Mouse (Mus musculus): ENCODE measurements around the gene Usp25. TPM values are rescaled to one million over a fixed set of nuclear protein-coding genes. Genes with fewer than 3 reads are reported as not detected.

Gene Usp25
- polyA plus RNA-seq, 1 experiment: not detected

DNA sequence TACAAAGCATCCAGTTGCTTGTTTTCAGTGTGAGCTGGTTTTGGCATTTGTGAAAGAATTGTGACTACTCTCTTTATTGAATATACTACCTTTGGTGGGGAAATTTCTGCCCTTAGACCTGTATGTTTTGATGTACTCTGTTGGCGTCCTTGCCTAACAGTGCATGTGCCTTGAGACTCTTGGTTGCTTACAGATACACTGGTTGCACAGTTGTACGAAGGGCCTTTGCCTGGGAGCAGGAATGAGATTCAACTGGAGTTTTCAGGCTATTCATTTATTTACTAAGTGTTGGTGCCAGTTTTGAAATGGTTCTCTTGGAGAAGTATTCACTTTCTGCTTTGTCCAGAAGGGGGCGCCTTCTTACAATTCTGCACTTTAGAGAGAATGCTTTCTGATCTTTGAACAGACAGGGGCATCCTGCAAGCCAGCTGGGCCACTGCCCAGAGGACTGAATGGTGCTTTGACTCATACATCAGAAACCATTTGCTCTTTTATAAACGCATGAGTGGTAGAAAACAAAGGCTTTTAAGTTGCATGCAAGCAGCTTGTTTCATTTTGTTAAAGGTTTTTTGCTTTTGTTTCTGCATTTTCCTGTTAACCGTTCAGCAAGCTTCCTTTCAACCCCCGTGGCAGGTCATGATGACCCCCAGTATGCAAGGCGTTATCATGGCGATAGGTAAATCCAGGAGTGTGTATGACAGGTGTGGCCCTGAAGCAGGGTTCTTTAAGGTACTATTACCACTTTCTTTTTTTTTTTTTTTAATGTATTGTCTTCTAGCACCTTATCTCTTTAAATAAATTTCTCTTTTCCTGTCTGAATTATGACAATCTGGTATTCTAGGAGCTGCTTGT is 85.7 kb downstream of the Usp25 start:
- Histone ChIP-seq H3K4me3 (ENCODE audit: insufficient read depth, low read depth, low read length) (no peak overlapping the region), H3K27ac (ENCODE audit: insufficient read depth, low read depth, low read length) (no peak overlapping the region; the same call in 1 of the 2 replicates), H3K4me1 (ENCODE audit: control insufficient read depth, insufficient read depth, low read length) (no peaks in the 10 kb centered on the region)
- TF ChIP-seq POLR2A (IDR thresholded peaks at IDR 0.05; ENCODE audit: insufficient read depth, low read depth, low read length): no peak
- no peak for TF ChIP-seq CTCF (IDR thresholded peaks at IDR 0.05; ENCODE audit: insufficient read depth, low read depth, low read length)
- WGBS: 31% methylated on average over 8 of the region's 8 CpGs

DNA sequence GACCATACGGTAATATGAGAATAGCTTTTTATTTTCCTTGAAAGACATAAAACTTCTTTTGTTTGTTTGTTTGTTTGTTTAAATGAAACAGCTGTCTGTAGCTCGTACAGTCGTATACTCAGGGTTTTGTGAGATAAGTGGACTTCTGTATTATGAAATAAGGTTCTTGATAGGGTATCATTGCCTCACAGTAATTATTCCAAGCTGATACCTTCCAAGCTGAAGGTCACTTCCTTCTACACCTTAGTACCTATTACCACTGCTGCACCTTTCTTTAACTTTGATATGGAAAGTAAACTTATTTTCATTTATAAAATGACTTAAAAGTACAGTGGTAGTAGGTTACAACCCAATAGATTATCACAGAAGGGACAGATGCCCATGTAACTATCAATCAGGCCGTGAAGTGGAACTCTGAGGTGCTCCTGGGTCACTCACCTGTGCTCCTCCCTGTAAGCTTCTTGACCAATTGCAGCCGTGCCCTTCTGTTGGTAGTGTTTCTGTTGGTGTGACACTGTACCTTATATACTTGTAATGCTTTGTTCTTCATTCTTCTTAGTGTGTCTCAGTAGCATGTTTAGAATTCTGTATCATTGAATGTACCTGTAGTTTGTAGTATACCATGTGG is 90.2 kb downstream of the Usp25 start:
- WGBS: 93% methylated on average over 5 of the region's 5 CpGs
- no peak overlapping the region for H3K27ac ChIP-seq (ENCODE audit: insufficient read depth, low read depth, low read length)
- no peaks in the 10 kb centered on the region for H3K4me1 ChIP-seq (ENCODE audit: control insufficient read depth, insufficient read depth, low read length)
- TF ChIP-seq POLR2A (IDR thresholded peaks at IDR 0.05; ENCODE audit: insufficient read depth, low read depth, low read length) (no peak), CTCF (IDR thresholded peaks at IDR 0.05; ENCODE audit: insufficient read depth, low read depth, low read length) (no peak)
- H3K4me3 ChIP-seq (ENCODE audit: insufficient read depth, low read depth, low read length): no peak overlapping the region

- H3K4me3 ChIP-seq (ENCODE audit: insufficient read depth, low read depth, low read length): no peak overlapping the region
- no peaks in the 10 kb centered on the region for H3K4me1 ChIP-seq (ENCODE audit: control insufficient read depth, insufficient read depth, low read length)
- H3K27ac ChIP-seq (ENCODE audit: insufficient read depth, low read depth, low read length): no peak overlapping the region
- TF ChIP-seq POLR2A (IDR thresholded peaks at IDR 0.05; ENCODE audit: insufficient read depth, low read depth, low read length): no peak
- TF ChIP-seq CTCF (IDR thresholded peaks at IDR 0.05; ENCODE audit: insufficient read depth, low read depth, low read length): no peak
- WGBS: 92% methylated on average over 1 of the region's 1 CpGs
Measured at GRCm38 (mm10) chr16:77111268-77111667, 97.8 kb downstream of the Usp25 start.

- 32% methylated on average over 1 of the region's 1 CpGs for WGBS
- TF ChIP-seq POLR2A (IDR thresholded peaks at IDR 0.05; ENCODE audit: insufficient read depth, low read depth, low read length) (no peak), CTCF (IDR thresholded peaks at IDR 0.05; ENCODE audit: insufficient read depth, low read depth, low read length) (no peak)
- Histone ChIP-seq H3K4me3 (ENCODE audit: insufficient read depth, low read depth, low read length) (no peak overlapping the region), H3K4me1 (ENCODE audit: control insufficient read depth, insufficient read depth, low read length) (no peaks in the 10 kb centered on the region), H3K27ac (ENCODE audit: insufficient read depth, low read depth, low read length) (no peak overlapping the region)
Measured at GRCm38 (mm10) chr16:77125908-77126307, 112.4 kb downstream of the Usp25 start.

DNA sequence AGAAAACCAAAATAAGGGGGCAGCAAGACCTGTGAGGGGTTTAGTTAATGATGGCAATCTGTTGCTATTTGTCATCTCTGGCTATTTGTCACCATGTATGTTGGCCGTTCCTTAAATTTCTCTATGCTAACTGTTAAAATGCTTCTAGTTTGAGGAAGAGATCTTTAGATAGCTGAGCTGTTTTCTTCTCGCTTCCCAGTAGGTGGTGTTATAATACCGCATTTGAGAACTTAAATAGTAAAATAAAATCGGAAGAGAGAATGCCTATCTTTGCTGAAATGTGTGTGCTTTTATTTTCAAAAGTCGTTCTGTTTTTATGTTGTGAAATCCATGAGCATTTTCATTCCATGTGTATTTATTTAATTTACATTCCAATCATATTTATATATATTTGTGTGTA is 115.2 kb downstream of the Usp25 start:
- H3K4me1 ChIP-seq (ENCODE audit: control insufficient read depth, insufficient read depth, low read length): no peaks in the 10 kb centered on the region
- TF ChIP-seq POLR2A (IDR thresholded peaks at IDR 0.05; ENCODE audit: insufficient read depth, low read depth, low read length): no peak
- no peak for TF ChIP-seq CTCF (IDR thresholded peaks at IDR 0.05; ENCODE audit: insufficient read depth, low read depth, low read length)
- H3K27ac ChIP-seq (ENCODE audit: insufficient read depth, low read depth, low read length): no peak overlapping the region
- WGBS: 7% methylated on average over 5 of the region's 5 CpGs
- H3K4me3 ChIP-seq (ENCODE audit: insufficient read depth, low read depth, low read length): no peak overlapping the region

DNA sequence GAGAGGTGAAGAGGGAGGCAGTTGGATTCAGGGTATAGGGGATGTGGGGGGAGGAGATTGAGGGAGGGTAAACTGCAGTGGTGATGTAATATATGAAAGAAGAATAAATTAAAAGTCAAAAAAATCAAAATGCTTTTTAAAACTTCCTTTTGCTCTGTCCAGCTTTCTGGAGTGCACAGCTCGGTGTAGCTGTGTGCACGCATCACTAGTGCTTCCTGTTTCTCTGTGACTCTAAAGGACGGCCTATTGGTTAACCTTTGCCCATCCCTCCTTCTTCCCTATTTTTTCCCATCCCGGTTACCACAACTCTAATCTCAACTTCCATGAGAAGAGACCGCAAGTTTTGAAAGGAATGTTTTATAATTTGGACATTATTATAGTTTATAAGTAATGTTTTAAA is 119.5 kb downstream of the Usp25 start:
- TF ChIP-seq POLR2A (IDR thresholded peaks at IDR 0.05; ENCODE audit: insufficient read depth, low read depth, low read length): no peak
- no peak for TF ChIP-seq CTCF (IDR thresholded peaks at IDR 0.05; ENCODE audit: insufficient read depth, low read depth, low read length)
- H3K4me1 ChIP-seq (ENCODE audit: control insufficient read depth, insufficient read depth, low read length): no peaks in the 10 kb centered on the region
- no peak overlapping the region for H3K27ac ChIP-seq (ENCODE audit: insufficient read depth, low read depth, low read length)
- H3K4me3 ChIP-seq (ENCODE audit: insufficient read depth, low read depth, low read length): no peak overlapping the region
- 96% methylated on average over 5 of the region's 5 CpGs for WGBS

DNA sequence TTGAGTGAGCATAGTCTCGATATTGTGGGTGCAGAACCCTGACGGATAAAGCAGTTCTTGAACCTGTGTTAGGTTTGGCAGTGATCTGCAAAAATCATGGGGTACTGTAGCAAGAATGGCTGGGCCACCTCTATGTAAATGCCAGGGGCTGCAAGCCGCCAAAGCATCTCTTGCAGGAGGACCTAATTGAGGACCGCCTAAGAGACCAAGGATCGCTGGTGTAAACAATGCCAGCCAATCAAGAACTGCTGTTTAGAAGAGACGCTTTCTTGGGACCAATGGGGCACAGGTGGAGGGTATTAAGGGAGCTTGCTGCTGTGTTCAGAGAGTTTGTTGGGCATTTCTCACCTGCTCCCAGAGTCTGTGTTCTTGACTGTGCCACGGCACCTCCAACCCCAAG is 127.1 kb downstream of the Usp25 start:
- no peak overlapping the region for H3K4me3 ChIP-seq (ENCODE audit: insufficient read depth, low read depth, low read length)
- H3K4me1 ChIP-seq (ENCODE audit: control insufficient read depth, insufficient read depth, low read length): no peaks in the 10 kb centered on the region
- H3K27ac ChIP-seq (ENCODE audit: insufficient read depth, low read depth, low read length): no peak overlapping the region
- TF ChIP-seq POLR2A (IDR thresholded peaks at IDR 0.05; ENCODE audit: insufficient read depth, low read depth, low read length) (no peak), CTCF (IDR thresholded peaks at IDR 0.05; ENCODE audit: insufficient read depth, low read depth, low read length) (no peak)
- WGBS: 93% methylated on average over 7 of the region's 7 CpGs

GRCm38 (mm10) chr16:77146801-77147200 is 133.3 kb downstream of the Usp25 start:
- Histone ChIP-seq H3K4me3 (ENCODE audit: insufficient read depth, low read depth, low read length) (no peak overlapping the region), H3K27ac (ENCODE audit: insufficient read depth, low read depth, low read length) (no peak overlapping the region), H3K4me1 (ENCODE audit: control insufficient read depth, insufficient read depth, low read length) (no peaks in the 10 kb centered on the region)
- 97% methylated on average over 5 of the region's 5 CpGs for WGBS
- TF ChIP-seq POLR2A (IDR thresholded peaks at IDR 0.05; ENCODE audit: insufficient read depth, low read depth, low read length): no peak
- TF ChIP-seq CTCF (IDR thresholded peaks at IDR 0.05; ENCODE audit: insufficient read depth, low read depth, low read length): no peak

DNA sequence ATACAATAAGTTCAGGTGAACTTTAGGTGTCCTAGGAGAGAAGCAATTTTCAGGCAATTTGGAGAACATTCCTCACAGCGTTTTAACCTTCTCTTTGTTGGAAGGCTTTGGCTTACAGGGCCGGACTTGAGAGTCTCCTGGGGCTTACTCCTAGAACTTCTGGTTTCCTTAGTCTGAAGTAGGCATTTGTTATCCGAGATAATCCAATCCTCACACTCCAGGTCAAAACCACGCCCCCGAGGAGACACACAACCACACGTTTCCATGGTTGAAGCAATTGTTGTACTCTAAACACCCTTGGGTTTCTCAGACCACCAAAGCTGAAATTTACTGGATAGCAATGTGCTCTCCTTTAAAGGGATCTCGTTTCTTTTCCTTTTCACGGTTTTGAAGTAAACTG is 136.8 kb downstream of the Usp25 start:
- H3K4me3 ChIP-seq (ENCODE audit: insufficient read depth, low read depth, low read length): no peak overlapping the region
- H3K4me1 ChIP-seq (ENCODE audit: control insufficient read depth, insufficient read depth, low read length): no peaks in the 10 kb centered on the region
- WGBS: 56% methylated on average over 8 of the region's 8 CpGs
- TF ChIP-seq POLR2A (IDR thresholded peaks at IDR 0.05; ENCODE audit: insufficient read depth, low read depth, low read length) (no peak), CTCF (IDR thresholded peaks at IDR 0.05; ENCODE audit: insufficient read depth, low read depth, low read length) (no peak)
- no peak overlapping the region for H3K27ac ChIP-seq (ENCODE audit: insufficient read depth, low read depth, low read length)
